Mouse (Mus musculus) liver, embryonic 15.5 days (tissue): ENCODE results near the gene Lrrc2. TPM values are rescaled to one million over a fixed set of nuclear protein-coding genes. Genes with fewer than 3 reads are reported as not detected.

Experiments
- ATAC-seq: fragments of 200-750 bp; cut with Nextera tagmentation; 2 replicates; pipeline ENCODE4 v1.8.0; 2017; ENCODE audit warnings: moderate number of reproducible peaks, mild to moderate bottlenecking, moderate library complexity; ENCODE audit not compliant: insufficient read depth
- H3K27ac ChIP-seq: fragments of 300-500 bp; sonication (generic); replicated peaks from 2 replicates; pipeline ENCODE4 v1.5.1; 2015; ENCODE audit warnings: mild to moderate bottlenecking, inconsistent platforms
- H3K27me3 ChIP-seq: fragments of 300-500 bp; sonication (generic); 2 replicates; pipeline ENCODE4 v1.6.1; 2015; ENCODE audit warnings: mild to moderate bottlenecking, inconsistent platforms
- H3K36me3 ChIP-seq: fragments of 300-500 bp; sonication (generic); replicated peaks from 2 replicates; pipeline ENCODE4 v1.6.1; 2015; ENCODE audit warnings: moderate library complexity, mild to moderate bottlenecking, inconsistent platforms
- H3K4me1 ChIP-seq: fragments of 300-500 bp; sonication (generic); replicated peaks from 2 replicates; pipeline ENCODE4 v1.6.1; 2015; ENCODE audit warnings: inconsistent platforms
- H3K4me2 ChIP-seq: fragments of 300-500 bp; sonication (generic); 2 replicates; pipeline ENCODE4 v1.6.1; 2015; ENCODE audit warnings: moderate library complexity, mild to moderate bottlenecking, inconsistent platforms
- H3K4me3 ChIP-seq: fragments of 300-500 bp; sonication (generic); replicated peaks from 2 replicates; pipeline ENCODE4 v1.5.1; 2015; ENCODE audit warnings: mild to moderate bottlenecking, inconsistent platforms
- H3K9ac ChIP-seq: fragments of 300-500 bp; sonication (generic); 2 replicates; pipeline ENCODE4 v1.6.1; 2015; ENCODE audit warnings: moderate library complexity, mild to moderate bottlenecking, inconsistent platforms
- H3K9me3 ChIP-seq: fragments of 300-500 bp; sonication (generic); replicated peaks from 2 replicates; pipeline ENCODE4 v1.6.1; 2016; ENCODE audit warnings: inconsistent platforms
- WGBS: fragments of 180-500 bp; shearing (Covaris S2); methylation state at CpG from one replicate; pipeline ENCODE4 v1.1.7; 2015; ENCODE audit warnings: mixed read lengths; ENCODE audit not compliant: insufficient replicate concordance; 5-methylcytosine and 5-hydroxymethylcytosine counted together
- polyA plus RNA-seq: library from polyadenylated mRNA; unstranded; fragments of >200 nt; fragmentation: Nextera tagmentation; extraction: Ambion mirVana; gene quantifications from 2 replicates; pipeline ENCODE4 v1.2.1, GENCODE M21; 2015

Gene Lrrc2
- polyA plus RNA-seq, 1 experiment from 2014 or later: 0.07 TPM

- Histone ChIP-seq H3K36me3 (0 out of 2 replicates have a peak, but pooled peaks cover 5% of the 10 kb centered on the region), H3K9me3 (no peaks in the 10 kb centered on the region), H3K27ac (peak overlapping the region; percentile 63), H3K9ac (peak overlapping the region; percentile 37; the same call in 1 of the 2 replicates), H3K27me3 (no peaks in the 10 kb centered on the region), H3K4me1 (peaks cover 7% of the 10 kb centered on the region), H3K4me3 (peak overlapping the region; percentile 42), H3K4me2 (peak overlapping the region; percentile 46)
- WGBS: 32% methylated on average over 4 of the region's 4 CpGs
- ATAC-seq: no peak
Observed at GRCm38 (mm10) chr9:110989141-110989540, 37.8 kb downstream of the Lrrc2 start.

DNA sequence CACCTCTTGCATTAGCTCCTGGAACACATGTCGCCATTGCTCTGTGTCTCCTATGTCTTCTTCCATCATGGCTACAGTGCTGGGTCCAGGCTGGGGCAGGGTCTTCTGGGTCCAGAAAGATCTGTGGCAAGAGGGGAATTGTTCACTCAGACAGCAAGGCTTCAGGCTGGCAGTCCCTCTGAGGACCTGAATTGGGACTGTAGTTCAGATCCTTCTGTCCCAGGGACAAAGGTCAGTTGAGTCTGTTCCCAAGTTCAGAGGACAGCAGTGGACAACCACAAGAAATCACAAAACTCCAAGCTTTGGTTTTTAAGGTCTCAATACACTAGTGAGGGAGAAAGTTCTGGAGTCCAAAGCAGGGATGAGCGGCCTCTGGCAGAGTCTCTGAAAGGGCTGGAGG, 38.2 kb downstream of the Lrrc2 start:
- H3K4me2 ChIP-seq: peak overlapping the region; percentile 46

DNA sequence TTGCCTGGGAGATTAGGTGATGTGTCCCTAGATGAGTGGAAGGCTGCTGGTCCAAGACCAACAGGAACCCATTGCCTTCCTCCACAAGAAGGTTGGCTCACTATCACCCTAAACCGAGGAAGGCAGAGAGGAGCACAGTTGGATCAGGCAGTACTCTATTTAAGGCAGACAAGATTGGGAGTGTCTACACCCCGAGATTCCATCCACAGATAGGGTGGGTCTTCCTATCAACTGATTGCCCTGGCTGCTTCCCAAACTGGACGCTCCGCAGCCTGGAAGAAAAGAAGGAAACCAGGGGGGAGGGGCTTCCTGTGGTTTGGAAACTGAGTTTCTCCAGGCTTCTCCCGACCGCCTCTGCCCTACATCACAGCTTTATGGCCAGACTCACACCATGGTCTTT, 38.9 kb downstream of the Lrrc2 start, which contains the start of gene Rtp3:
Rtp3 (minus strand) TSS at position 380 of the 400 bp plus-strand sequence.
- Histone ChIP-seq H3K9ac (peak within 1 kb of the TSS; percentile 3; the same call in 1 of the 2 replicates), H3K36me3 (0 out of 2 replicates have a peak, but pooled peaks cover 5% of the 10 kb centered on the region), H3K27me3 (no peaks in the 10 kb centered on the region), H3K4me2 (peak within 1 kb of the TSS; percentile 46), H3K4me3 (peak within 1 kb of the TSS; percentile 42), H3K27ac (peak within 1 kb of the TSS; percentile 63), H3K4me1 (peaks cover 12% of the 10 kb centered on the region), H3K9me3 (no peaks in the 10 kb centered on the region)
- 19% methylated on average over 6 of the region's 6 CpGs for WGBS
- no peak for ATAC-seq

More for the DNA sequence above, 38.2 kb downstream of the Lrrc2 start:
- peak overlapping the region; percentile 42 for H3K4me3 ChIP-seq
- WGBS: 64% methylated on average over 2 of the region's 2 CpGs
- H3K4me1 ChIP-seq: peaks cover 7% of the 10 kb centered on the region
- no peak for ATAC-seq
- H3K27ac ChIP-seq: peak overlapping the region; percentile 63
- no peaks in the 10 kb centered on the region for H3K27me3 ChIP-seq
- 0 out of 2 replicates have a peak, but pooled peaks cover 5% of the 10 kb centered on the region for H3K36me3 ChIP-seq
- no peaks in the 10 kb centered on the region for H3K9me3 ChIP-seq
- 0 out of 2 replicates have a peak overlapping the region, but pooled peaks have one; percentile 3 for H3K9ac ChIP-seq

GRCm38 (mm10) chr9:110993281-110993709, 42.0 kb downstream of the Lrrc2 start:
- Histone ChIP-seq H3K27ac (peak overlapping the region; percentile 73), H3K9ac (no peak overlapping the region), H3K27me3 (no peaks in the 10 kb centered on the region), H3K9me3 (no peaks in the 10 kb centered on the region), H3K4me1 (peaks cover 15% of the 10 kb centered on the region), H3K36me3 (no peaks in the 10 kb centered on the region), H3K4me2 (peak overlapping the region; percentile 40), H3K4me3 (no peak overlapping the region)
- 40% methylated on average over 3 of the region's 3 CpGs for WGBS
- peak; percentile 66 for ATAC-seq

DNA sequence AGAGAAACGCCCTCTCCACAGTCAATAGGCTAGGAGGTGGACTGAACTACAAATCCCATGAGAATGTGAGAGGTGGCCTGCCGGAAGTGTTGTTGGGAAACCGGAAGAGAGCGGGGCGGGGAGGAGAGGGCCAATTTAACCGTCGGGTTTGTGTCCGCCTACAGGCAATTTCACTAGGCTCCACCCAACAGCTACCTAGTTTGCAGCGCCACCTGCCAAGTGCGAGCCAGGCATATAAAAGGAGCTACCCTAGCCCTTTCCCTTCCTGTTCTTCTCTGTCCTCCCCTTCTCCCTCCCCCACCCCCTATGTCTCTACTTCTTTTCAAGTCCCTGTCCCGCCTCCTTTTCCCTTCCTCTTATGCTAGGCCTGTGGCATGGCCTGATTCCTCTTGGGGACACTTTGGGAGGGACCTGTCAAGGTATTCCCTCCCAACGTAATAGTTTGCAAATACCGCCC, 43.4 kb downstream of the Lrrc2 start:
- Histone ChIP-seq H3K9me3 (no peaks in the 10 kb centered on the region), H3K4me2 (peak overlapping the region; percentile 65), H3K27me3 (no peaks in the 10 kb centered on the region), H3K9ac (no peak overlapping the region), H3K36me3 (no peaks in the 10 kb centered on the region), H3K27ac (peak overlapping the region; percentile 67), H3K4me1 (peaks cover 24% of the 10 kb centered on the region), H3K4me3 (peak overlapping the region; percentile 50)
- ATAC-seq: peak; percentile 66
- 9% methylated on average over 13 of the region's 13 CpGs for WGBS

- Histone ChIP-seq H3K4me2 (no peak overlapping the region), H3K27ac (no peak overlapping the region), H3K36me3 (no peaks in the 10 kb centered on the region), H3K9ac (no peak overlapping the region), H3K4me1 (peaks cover 20% of the 10 kb centered on the region), H3K4me3 (no peak overlapping the region), H3K27me3 (no peaks in the 10 kb centered on the region), H3K9me3 (no peaks in the 10 kb centered on the region)
- WGBS: 2% methylated on average over 5 of the region's 5 CpGs
- ATAC-seq: no peak
Observed at GRCm38 (mm10) chr9:110997245-110997644, 45.9 kb downstream of the Lrrc2 start.

DNA sequence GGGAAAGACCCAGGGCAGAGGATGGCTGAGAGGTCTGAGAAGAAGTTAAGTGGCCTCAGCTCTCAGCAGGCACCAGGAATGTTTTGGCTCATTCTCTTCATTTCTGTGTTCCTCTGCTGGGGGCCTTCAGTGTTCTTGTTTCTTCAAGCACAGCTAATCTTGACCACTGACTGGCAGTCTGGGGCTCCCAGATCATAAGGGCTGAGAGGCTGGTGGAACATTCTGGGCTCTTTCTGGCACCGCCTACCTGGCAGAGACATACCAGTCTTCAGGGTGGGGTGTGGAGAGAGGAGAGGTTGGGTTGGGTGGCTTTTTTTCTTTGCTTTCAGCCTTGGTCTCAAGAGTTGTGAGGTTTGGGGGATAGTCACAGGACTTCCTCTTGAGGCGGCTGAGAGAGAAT, 47.7 kb downstream of the Lrrc2 start:
- Histone ChIP-seq H3K36me3 (no peaks in the 10 kb centered on the region), H3K27ac (no peak overlapping the region), H3K9me3 (no peaks in the 10 kb centered on the region), H3K9ac (no peak overlapping the region), H3K4me3 (no peak overlapping the region), H3K4me2 (no peak overlapping the region), H3K4me1 (peaks cover 20% of the 10 kb centered on the region), H3K27me3 (no peaks in the 10 kb centered on the region)
- no peak for ATAC-seq
- WGBS: 63% methylated on average over 2 of the region's 2 CpGs

DNA sequence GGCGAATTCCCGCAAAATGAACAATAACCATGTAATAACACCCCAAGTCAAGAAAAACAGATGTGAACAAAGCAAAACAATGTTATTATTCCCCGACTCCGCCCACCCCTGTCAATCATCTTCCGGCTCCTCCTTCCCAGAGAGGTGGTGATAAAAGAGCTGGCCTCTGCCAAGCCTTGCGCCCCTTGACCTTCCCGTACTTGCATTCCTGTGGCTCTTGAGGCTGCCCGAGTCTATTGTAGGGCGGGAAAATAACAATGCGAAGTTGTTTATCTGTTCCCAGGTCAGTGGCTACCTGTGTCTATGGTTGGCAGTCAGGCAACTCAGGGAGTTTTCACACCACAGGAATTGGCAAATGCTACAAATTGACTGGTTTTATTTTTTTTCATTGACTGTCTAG, 48.5 kb downstream of the Lrrc2 start:
- no peak for ATAC-seq
- Histone ChIP-seq H3K4me2 (no peak overlapping the region), H3K27ac (no peak overlapping the region), H3K36me3 (no peaks in the 10 kb centered on the region), H3K9ac (no peak overlapping the region), H3K4me1 (peaks cover 16% of the 10 kb centered on the region), H3K27me3 (no peaks in the 10 kb centered on the region), H3K4me3 (no peak overlapping the region), H3K9me3 (no peaks in the 10 kb centered on the region)
- 55% methylated on average over 10 of the region's 10 CpGs for WGBS

DNA sequence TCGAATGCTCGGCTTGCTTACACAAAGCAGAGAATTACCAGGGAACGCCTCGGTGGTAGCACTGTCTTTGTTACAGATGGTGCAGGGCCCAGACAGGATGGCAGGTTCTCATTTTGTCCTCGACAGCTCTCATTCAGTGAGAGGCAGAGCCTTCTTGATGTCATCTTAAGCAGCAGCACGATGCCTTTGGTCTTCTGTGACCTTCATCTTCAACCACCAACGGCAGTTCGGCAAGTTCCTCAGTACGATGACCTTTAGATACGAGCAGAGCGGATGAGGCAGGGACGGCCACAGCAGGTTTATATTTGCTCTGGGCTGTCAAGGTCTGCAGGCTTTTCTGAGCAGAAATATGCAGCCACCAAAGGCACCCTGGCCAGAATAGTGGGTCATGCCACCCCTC, 50.3 kb downstream of the Lrrc2 start:
- WGBS: 67% methylated on average over 12 of the region's 12 CpGs
- H3K4me2 ChIP-seq: no peak overlapping the region
- H3K9ac ChIP-seq: no peak overlapping the region
- H3K9me3 ChIP-seq: no peaks in the 10 kb centered on the region
- no peaks in the 10 kb centered on the region for H3K27me3 ChIP-seq
- no peaks in the 10 kb centered on the region for H3K36me3 ChIP-seq
- H3K4me3 ChIP-seq: no peak overlapping the region
- no peak for ATAC-seq
- H3K27ac ChIP-seq: no peak overlapping the region
- H3K4me1 ChIP-seq: peaks cover 14% of the 10 kb centered on the region

DNA sequence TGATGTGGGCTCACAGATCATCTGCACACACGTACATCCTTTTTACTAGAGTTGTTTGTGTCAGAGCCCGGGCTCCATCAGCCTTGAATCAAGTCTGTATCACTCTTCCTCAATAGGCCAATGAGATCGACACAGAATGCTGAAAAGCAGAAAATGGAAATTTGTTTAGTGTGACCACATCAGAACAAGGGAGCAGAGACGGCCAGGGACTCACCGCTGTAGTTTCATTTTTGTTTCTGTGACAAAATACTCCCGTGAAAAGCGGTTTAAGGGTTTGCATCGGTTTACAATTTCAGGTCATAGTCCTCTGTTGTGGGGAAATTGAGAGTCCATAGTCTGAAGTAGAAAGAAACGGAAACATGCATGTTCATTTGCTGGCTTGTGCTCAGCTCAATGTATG, 51.9 kb downstream of the Lrrc2 start:
- 69% methylated on average over 9 of the region's 9 CpGs for WGBS
- Histone ChIP-seq H3K4me3 (no peak overlapping the region), H3K4me2 (no peak overlapping the region), H3K36me3 (no peaks in the 10 kb centered on the region), H3K4me1 (peaks cover 11% of the 10 kb centered on the region), H3K27ac (no peak overlapping the region), H3K9me3 (no peaks in the 10 kb centered on the region), H3K9ac (no peak overlapping the region), H3K27me3 (no peaks in the 10 kb centered on the region)
- ATAC-seq: no peak

DNA sequence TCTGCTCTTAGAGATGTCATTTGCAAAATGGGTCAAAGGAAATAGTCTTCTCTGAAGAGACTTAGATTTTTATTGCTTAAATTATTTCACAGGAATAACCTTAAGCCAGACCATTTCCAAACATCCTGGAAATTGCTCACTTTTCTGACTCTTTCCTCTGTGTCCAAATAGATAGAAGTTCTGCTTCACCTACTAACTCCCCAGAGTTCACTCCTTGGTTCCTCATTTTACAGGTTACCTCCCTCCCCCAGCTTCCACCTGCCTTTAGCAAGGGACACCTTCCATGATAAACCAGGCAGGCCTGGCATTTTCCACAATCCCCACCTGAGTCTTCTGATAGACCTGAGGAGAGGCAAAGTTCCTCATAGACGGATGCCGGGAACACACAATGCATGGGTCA, 55.2 kb downstream of the Lrrc2 start:
- Histone ChIP-seq H3K27ac (no peak overlapping the region), H3K4me3 (no peak overlapping the region), H3K9me3 (no peaks in the 10 kb centered on the region), H3K4me2 (no peak overlapping the region), H3K27me3 (no peaks in the 10 kb centered on the region), H3K36me3 (no peaks in the 10 kb centered on the region), H3K4me1 (no peaks in the 10 kb centered on the region; the same call in 1 of the 2 replicates), H3K9ac (no peak overlapping the region)
- 69% methylated on average over 2 of the region's 2 CpGs for WGBS
- no peak for ATAC-seq

DNA sequence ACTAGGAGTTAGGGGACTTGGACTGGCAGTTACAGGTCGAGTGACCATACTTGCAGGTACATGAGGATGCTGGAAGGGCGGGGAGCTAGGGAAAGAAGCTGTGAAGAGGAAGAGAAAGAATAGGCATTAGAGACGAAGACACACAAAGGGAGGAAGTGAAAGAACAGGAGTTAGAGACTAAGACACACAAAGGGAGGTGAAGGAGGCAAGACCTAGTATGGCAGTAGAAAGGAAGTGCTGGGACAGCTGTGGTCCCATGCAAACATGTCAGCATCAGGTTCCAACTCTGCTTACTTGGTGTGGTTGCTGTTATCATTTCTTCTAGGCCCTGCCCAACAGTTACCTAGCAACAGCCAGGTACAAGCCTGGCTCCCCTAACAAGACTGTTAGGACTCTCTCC, 58.4 kb downstream of the Lrrc2 start:
- Histone ChIP-seq H3K4me2 (no peak overlapping the region), H3K27me3 (no peaks in the 10 kb centered on the region), H3K9me3 (no peaks in the 10 kb centered on the region), H3K27ac (no peak overlapping the region), H3K4me3 (no peak overlapping the region), H3K36me3 (no peaks in the 10 kb centered on the region), H3K9ac (no peak overlapping the region), H3K4me1 (no peaks in the 10 kb centered on the region)
- ATAC-seq: no peak
- WGBS: 51% methylated on average over 3 of the region's 3 CpGs
